Mouse (Mus musculus) bone marrow macrophage, adult 2 months (primary cell): ENCODE results near the gene Hs1bp3. TPM values are rescaled to one million over a fixed set of nuclear protein-coding genes. Genes with fewer than 3 reads are reported as not detected.

Experiments
- H3K27ac ChIP-seq: 2 replicates; pipeline ENCODE4 v1.5.1; 2012; ENCODE audit warnings: low read depth, low read length; ENCODE audit not compliant: insufficient read depth
- H3K4me1 ChIP-seq: 2 replicates; pipeline ENCODE4 v1.6.1; 2012; ENCODE audit warnings: low read length; ENCODE audit not compliant: control insufficient read depth, insufficient read depth
- H3K4me3 ChIP-seq: 2 replicates; pipeline ENCODE4 v1.5.1; 2012; ENCODE audit warnings: mild to moderate bottlenecking, low read length, moderate library complexity; ENCODE audit not compliant: insufficient read depth
- CTCF ChIP-seq: IDR thresholded peaks from 2 replicates; pipeline ENCODE4 v1.5.1; 2012; ENCODE audit warnings: low read depth, mild to moderate bottlenecking, low read length, moderate library complexity
- POLR2A ChIP-seq: IDR thresholded peaks from 2 replicates; pipeline ENCODE4 v1.6.1; 2012; ENCODE audit warnings: mild to moderate bottlenecking, low read depth, low read length, borderline replicate concordance
- polyA plus RNA-seq: library from polyadenylated mRNA; stranded (reverse); fragments of >200 nt; gene quantifications from 2 replicates; pipeline ENCODE4 v1.2.4, GENCODE M21; 2012; ENCODE audit not compliant: missing spikeins, insufficient read depth, insufficient read length

Hs1bp3 gene
- polyA plus RNA-seq, result 29.8 and 33.4 TPM in 2 replicates

- Histone ChIP-seq H3K4me3 (peak within 1 kb of the TSS; percentile 84), H3K27ac (peak within 1 kb of the TSS; percentile 31), H3K4me1 (peaks cover 8% of the 10 kb centered on the region; the same call in 1 of the 2 replicates)
- TF ChIP-seq POLR2A, result no peak; the same call in 1 of the 2 replicates
- TF ChIP-seq CTCF, result no peak
These were observed at the start of gene Hs1bp3 for GRCm38 (mm10) chr12:8313270-8313771. Gene Hs1bp3 (plus strand): TSS chr12:8313432.

- no peak overlapping the region for H3K4me3 ChIP-seq
- no peaks in the 10 kb centered on the region for H3K4me1 ChIP-seq
- no peak for TF ChIP-seq CTCF
- no peak for TF ChIP-seq POLR2A
- H3K27ac ChIP-seq, result no peak overlapping the region
These were observed 46.9 kb upstream of the Hs1bp3 start for GRCm38 (mm10) chr12:8266311-8266710.

GRCm38 (mm10) chr12:8269627-8270026 lies 43.6 kb upstream of the Hs1bp3 start:
- TF ChIP-seq CTCF (no peak), POLR2A (no peak)
- Histone ChIP-seq H3K27ac (no peak overlapping the region), H3K4me3 (no peak overlapping the region), H3K4me1 (no peaks in the 10 kb centered on the region)

- no peaks in the 10 kb centered on the region for H3K4me1 ChIP-seq
- H3K4me3 ChIP-seq, result no peak overlapping the region
- TF ChIP-seq POLR2A (no peak), CTCF (no peak)
- no peak overlapping the region for H3K27ac ChIP-seq
These were observed 41.8 kb upstream of the Hs1bp3 start for GRCm38 (mm10) chr12:8271405-8271804.

- TF ChIP-seq POLR2A (no peak), CTCF (no peak)
- no peaks in the 10 kb centered on the region for H3K4me1 ChIP-seq
- no peak overlapping the region for H3K27ac ChIP-seq
- H3K4me3 ChIP-seq, result no peak overlapping the region
These were observed 39.6 kb upstream of the Hs1bp3 start for GRCm38 (mm10) chr12:8273471-8274171.

GRCm38 (mm10) chr12:8275424-8275823 lies 37.8 kb upstream of the Hs1bp3 start:
- TF ChIP-seq POLR2A (no peak), CTCF (no peak)
- Histone ChIP-seq H3K4me3 (no peak overlapping the region), H3K4me1 (no peaks in the 10 kb centered on the region), H3K27ac (no peak overlapping the region)

- H3K4me1 ChIP-seq, result no peaks in the 10 kb centered on the region
- no peak for TF ChIP-seq CTCF
- no peak for TF ChIP-seq POLR2A
- no peak overlapping the region for H3K27ac ChIP-seq
- no peak overlapping the region for H3K4me3 ChIP-seq
These were observed 31.8 kb upstream of the Hs1bp3 start for GRCm38 (mm10) chr12:8281225-8282017.

- TF ChIP-seq CTCF, result no peak
- TF ChIP-seq POLR2A, result no peak
These were observed 25.3 kb upstream of the Hs1bp3 start for GRCm38 (mm10) chr12:8287970-8288369.

GRCm38 (mm10) chr12:8289099-8289498 lies 24.1 kb upstream of the Hs1bp3 start:
- no peaks in the 10 kb centered on the region for H3K4me1 ChIP-seq
- H3K4me3 ChIP-seq, result no peak overlapping the region
- TF ChIP-seq POLR2A, result no peak
- TF ChIP-seq CTCF, result no peak
- no peak overlapping the region for H3K27ac ChIP-seq

More at GRCm38 (mm10) chr12:8287970-8288369, 25.3 kb upstream of the Hs1bp3 start:
- H3K4me1 ChIP-seq, result no peaks in the 10 kb centered on the region
- no peak overlapping the region for H3K27ac ChIP-seq
- H3K4me3 ChIP-seq, result no peak overlapping the region

- no peak overlapping the region for H3K27ac ChIP-seq
- H3K4me3 ChIP-seq, result no peak overlapping the region
- TF ChIP-seq POLR2A (no peak), CTCF (no peak)
- H3K4me1 ChIP-seq, result no peaks in the 10 kb centered on the region
These were observed 23.7 kb upstream of the Hs1bp3 start for GRCm38 (mm10) chr12:8289499-8289898.
